Mouse (Mus musculus) c-Kit-negative CD71-positive TER-119-positive erythroid progenitor cells, embryonic 14.5 days (primary cell): Measurements from ENCODE around the gene Olfr987.
"Not testable (repeated sequence)": the region's sequence is repeated elsewhere in the genome, so short reads cannot be mapped to it uniquely, and the experiment has no call there.

Source experiments
- DNase-seq: peaks from one replicate; pipeline ENCODE4 v3.0.0-alpha.2; 2013; ENCODE audit warnings: low read depth, low spot score

The Olfr987 gene

DNA sequence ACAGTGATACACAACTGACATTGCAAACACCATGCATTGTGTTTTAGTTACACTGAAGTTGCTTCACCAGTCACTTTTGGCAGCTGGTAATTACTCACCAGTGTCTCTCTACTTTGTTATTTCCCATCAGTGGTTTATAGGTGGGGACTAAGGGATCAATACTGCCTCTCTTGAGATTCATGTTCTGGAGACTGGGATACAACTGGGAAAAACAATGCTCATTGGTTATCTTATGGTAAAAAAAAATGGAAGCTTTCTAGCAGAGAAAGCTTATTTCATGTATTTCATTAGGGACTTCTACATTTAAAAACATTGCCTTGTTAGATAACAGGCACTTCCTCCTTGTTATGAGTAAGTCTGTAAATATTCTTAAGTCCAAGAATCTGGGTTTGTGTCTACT is at the start of gene Olfr987:
Gene Olfr987 (minus strand): TSS at position 101 of the 400 bp plus-strand sequence.
- DNase-seq, result not testable (repeated sequence)

DNA sequence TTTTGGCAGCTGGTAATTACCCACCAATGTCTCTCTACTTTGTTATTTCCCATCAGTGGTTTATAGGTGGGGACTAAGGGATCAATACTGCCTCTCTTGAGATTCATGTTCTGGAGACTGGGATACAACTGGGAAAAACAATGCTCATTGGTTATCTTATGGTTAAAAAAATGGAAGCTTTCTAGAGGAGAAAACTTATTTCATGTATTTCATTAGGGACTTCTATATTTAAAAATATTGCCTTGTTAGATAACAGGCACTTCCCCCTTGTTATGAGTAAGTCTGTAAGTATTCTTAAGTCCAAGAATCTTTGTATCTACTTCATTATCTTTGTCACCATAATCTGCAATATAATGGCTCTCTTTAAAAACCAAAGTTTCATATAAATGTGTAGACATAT is 24.0 kb upstream of the Olfr987 start, which contains the start of gene Olfr988:
Gene Olfr988 (minus strand): TSS at position 101 of the 400 bp plus-strand sequence.
- DNase-seq, result not testable (repeated sequence)

DNA sequence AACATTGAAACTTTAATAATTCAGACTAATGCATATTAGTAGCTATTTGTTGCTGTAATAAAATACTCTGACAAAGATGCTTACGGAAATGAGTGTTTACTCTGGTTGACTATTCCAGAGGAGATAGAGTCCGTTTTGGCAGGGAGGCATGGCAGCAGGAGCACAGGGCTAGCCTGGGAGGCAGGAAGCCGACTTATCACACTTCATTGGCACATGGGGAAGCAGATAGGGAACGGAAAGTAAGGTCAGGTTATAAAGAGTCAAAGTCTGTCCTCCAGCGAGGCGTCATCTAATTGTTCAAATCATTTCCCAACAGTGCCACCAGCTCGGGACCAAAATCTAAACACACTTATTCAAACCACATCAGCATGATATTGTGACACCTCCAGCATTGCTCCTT is 857 bp upstream of the Olfr987 start:
- DNase-seq, result no peak

DNA sequence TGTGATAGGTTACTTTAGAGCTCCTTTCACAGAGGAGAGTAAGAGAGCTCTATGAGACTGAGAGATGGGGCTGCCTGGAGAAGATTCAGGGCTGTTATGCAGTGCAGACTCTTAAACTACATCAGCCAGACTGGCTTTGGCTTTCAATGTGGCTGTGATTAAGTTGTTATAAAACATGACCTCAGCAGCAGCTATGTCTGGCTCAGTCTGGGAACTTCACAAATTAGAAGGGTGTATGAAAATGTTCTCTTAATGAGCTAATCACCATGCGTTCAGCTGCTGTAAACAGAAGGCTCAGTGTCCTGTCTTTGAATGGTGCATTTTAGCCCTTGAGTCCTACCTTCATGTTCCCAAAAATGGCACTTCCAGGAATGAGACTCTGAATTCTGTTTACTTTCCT is 20.0 kb downstream of the Olfr987 start:
- no peak for DNase-seq

DNA sequence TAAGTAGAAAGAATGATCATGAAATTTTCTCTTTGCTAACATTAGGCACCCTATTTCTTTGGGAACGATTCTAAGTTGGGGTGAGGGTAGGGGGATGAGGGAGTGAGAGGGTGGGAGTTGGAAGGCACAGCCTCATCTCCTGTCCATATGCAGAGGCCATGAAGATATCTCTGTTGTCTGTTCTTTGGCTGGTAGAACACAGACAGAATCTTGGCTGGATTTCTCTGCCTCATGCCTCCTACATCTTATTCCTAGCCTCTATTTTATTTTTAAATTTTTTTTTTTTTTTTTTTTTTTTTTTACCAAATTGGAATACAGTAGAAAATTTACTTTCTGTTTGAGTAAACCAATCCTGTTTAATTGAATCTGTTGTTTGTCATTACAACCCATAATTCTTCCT is 53.7 kb downstream of the Olfr987 start:
- no peak for DNase-seq

DNA sequence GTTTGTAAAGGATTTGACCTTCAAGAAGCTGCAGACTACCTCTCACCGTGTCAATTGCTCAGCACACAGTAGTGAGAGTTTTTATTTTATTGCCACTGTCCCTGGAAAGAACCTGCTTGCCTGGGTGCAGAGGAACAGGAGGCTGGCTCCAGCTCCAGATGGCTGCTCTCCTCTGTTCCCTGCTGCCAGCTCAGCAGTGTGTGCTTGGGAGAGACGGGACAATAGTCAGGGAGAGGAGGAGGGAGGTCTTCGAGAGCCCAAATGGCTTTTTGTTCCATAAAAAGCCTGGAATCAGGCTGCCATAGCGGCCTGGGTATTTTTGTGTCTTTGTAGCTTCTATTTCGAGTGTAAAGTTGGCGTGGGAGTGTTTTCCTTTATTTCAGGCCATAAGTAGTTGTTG is 54.5 kb downstream of the Olfr987 start:
- no peak for DNase-seq

DNA sequence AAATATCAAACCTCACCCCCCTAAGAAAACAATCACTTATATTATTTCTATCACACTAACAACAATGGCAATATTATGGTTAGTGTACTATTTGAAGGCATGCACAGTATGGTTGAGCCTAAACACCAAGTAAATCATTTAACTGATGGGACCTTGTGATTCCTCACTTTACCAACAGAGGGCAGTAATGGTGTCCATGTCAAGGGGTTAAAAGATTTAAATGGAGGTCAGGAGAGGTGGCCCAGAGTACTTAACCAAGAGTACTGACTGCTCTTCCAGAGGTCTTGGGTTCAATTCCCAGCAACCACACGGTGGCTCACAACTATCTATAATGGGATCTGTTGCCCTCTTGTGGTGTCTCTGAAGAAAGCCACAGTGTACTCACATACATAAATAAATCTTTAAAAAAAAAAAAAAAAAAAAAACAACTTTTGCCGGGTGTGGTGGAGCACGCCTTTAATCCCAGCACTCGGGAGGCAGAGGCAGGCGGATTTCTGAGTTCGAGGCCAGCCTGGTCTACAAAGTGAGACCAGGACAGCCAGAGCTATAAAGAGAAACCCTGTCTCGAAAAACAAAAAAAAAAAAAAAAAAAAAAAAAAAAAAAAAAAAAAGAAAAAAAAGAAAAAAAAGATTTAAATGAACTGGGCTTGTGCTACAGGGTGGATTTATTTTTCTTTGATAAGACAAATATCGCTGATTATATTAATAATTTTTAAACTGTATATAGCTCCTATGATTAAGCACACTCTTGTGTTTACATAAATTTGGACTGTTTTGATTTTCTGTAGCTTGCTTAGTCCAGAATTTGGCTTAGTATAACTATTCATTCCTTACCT is 55.3 kb downstream of the Olfr987 start:
- no peak for DNase-seq

DNA sequence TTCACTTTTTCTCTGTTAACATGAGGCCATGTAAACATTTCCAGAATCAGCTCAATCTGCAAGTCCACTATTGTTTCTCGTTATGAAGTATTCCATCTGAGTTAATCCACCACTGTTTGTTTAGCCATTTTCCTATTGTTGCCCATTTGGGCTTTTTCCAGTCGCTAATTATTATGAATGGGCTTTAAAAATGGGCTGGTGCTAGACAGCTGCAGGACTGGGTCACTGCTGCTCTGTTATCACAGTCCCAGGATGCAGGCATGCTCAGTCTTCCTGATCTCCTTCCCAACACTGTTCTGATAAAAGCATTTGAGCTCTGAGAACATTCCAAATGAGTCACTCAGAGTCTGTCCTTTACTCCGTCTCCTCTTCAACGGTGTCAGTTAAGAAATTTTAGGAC is 58.1 kb downstream of the Olfr987 start:
- DNase-seq, result no peak
